Mouse (Mus musculus) adrenal gland, adult 2 months (tissue): Measurements from ENCODE around the gene Pawr. TPM values are rescaled to one million over a fixed set of nuclear protein-coding genes. Genes with fewer than 3 reads are reported as not detected.

Experiments used
- DNase-seq: peaks from one replicate; pipeline ENCODE4 v3.0.0; 2021
- polyA plus RNA-seq: library from polyadenylated mRNA; depleted of rRNA; stranded (reverse); fragments of >200 nt; gene quantifications from 2 replicates; pipeline ENCODE4 v1.2.3, GENCODE M21; 2012
- total RNA-seq, 2 experiments: library from RNA; stranded (reverse); gene quantifications; 2 replicates each; pipeline ENCODE4 v1.2.3; 2021

Gene Pawr
- total and polyA plus RNA-seq, 3 experiments: 10.0 to 11.9 (median 11.5) TPM

DNA sequence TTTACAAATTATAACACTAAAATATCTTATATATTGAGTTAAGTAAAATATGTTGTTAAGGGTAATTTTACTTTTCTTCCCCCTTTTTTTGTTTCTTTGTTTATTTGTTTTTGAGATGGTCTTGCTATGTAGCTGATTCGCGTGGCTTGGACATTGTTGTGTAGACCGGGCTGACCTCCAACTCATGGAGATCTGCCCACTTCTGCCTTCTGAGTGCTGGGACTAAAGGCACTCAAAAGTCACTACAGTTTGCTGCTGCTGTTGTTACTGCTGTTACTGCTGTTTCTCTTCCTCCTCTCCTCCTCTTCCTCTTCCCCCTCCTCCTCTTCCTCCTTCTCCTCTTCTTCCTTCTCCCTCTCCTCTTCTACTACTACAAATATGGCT is 23.5 kb downstream of the Pawr start:
- no peak for DNase-seq

DNA sequence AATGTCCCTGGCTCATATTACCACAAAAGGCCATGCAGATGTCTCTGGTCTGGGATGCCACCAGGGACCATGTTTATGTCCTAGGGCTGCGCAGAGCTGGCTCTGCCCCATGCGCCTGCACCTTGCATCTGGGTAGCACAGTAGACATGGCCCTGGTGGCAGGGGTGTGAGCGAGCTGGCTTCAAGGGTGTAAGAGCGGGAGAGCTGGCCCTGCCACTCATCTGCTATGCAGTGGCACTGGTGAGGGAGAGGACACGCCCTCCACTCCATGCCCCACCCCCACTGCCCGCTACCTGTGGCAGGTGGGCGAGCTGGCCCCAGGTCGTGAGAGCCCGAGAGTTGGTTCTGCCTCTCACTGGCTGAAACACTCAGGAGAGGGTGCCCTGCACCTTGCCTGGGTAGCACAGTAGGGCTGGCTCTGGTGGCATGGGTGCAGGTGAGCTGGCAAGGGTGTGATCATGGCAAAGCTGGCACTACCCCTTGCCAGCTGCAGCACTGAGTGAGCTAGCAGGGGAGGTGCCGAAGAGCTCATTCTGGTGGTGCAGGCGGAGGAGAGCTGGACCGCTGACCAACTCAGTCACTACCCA is 24.8 kb downstream of the Pawr start:
- no peak for DNase-seq

DNA sequence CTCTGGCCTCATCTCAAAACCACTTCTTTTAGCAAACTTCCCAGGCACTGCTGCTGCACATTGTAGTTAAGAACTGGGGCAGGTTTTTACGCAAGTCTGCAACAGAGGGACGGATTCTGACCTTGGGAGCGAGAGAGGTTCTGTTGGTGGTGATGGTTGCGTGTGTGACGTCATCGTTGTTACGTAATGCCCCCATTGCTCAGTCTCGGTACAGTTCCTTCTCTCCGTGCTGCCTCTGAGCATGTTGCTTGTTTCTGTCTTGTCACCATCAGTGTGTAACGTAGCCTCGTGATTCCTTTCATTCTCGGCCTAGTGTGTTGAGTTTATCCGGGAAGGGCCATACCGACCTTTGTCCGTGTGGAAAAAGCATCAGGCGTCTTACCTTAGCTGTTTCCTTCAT is 28.1 kb downstream of the Pawr start:
- peak; percentile 40 for DNase-seq

DNA sequence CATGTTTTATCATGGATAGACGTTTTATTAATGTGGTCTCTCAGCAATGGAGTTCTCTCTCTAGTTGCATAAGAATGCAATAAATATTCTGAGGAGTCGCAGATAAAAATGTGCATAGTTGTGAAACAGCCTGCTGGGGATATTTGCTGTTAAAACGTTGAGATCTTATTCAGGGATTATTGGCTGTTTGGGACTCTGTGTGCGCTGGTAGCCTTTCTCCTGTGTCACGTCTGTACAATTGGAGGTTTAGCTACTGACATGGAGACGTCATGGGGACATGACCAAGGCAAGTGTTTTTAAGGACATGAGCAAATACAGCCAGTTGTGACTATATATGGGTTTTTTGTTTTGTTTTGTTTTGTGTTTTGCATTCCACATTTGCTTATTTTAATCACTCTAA is 28.9 kb downstream of the Pawr start:
- peak; percentile 6 for DNase-seq

DNA sequence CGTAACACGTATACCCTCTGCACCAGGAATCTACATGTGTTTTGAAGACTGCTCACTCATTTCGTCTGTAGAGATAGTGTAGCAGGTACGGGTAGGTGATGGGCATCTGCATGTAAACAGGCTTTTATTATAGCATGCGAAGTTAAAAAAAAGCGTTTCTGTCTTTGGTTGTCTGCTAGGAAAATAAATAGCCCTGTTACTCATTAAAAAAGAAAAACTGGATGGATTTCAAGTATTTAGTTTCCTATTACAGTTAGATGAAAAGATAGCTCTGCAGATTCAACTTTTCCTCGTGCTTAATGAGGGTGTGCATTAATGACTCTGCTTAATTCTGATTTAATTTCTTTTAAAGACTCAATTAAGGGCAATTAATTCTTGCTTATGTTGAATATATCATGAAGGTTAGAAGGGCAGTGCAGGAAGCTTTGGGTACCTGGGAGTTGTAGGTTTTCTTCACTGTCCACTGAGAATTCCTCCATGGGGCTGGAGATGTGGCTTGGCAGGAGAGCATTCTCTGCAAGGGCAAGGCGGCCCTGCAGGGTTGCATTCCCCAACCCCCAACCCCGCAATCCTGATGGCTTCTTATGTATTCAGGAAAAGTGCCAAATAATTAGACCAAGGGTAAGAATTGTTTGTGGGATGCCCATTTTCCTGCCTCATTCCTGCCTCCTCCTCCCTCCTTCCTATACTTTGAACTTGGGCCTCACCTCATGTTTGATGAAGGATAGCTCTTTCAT is 29.7 kb downstream of the Pawr start:
- no peak for DNase-seq

DNA sequence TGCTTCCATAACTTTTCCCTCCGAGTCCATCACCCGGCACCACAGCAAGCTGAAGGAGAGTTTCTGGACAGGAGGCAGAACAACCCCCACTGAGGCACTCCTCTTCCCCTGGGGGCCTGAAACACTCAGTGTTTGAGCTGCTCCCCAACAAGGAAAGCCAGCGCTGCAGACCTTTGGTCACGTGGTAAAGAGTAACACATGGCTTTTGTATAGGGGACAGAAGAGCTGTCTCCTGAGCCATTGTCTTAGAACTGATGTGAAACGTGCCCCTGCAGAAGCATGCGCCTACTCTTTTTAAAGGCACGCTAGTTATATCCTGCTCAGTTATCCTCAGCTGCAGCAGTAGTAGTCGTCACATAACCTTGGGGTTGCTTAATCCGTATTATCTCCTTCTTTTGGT is 32.0 kb downstream of the Pawr start:
- DNase-seq: no peak

DNA sequence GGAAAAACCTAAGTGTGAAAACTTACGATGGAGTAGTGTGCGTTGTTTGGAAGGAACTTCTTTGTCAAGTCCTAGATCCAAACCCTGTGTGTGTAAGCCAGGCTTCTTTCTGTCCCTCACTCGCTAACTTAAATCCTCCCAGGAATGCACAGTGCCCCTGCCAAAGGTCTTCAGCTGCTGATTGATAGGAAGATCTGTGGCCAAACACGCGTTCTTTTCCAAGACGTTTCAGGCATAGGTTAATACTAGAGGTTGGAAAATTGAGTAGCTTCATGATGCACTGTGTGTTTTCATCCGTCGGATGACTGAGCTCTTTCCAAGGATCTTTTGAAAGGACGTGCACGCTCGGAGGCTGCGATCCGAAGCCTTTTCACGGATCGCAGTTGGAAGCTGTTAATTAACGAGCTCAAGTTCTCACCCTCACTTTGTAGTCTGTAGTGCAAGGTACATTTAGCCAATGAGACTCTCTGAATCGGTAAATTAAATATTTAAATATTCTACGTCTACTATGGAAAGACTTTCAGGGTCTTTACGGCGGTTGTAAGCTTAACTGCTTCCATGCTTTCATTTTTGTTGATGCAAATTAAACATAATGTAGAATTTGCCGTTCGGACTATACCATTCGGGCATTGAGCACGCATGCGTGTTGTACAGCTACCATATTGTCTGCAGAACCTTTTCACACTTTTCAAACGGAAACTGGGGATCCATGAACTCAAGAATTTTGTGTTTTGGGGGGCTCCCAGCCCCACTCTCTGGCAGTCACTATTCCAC is 33.2 kb downstream of the Pawr start:
- DNase-seq: no peak

DNA sequence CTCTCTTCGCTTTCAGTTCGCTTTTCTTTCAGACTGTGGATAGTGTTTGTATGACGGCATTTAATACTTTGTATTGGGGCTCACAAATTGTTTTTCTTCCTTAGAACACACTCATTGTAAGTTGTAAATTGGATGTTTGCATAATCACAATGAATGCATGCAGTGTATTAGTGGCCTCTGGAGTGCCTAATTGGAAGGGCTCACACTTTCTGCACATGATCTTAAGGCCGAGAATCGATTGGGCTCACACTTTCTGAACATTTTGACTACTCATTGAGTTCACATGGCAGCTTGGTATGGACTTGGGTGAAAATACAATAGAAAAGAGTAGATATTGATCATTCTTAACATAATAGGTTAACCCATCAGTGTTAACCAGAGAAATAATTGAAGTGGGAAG is 34.3 kb downstream of the Pawr start:
- DNase-seq: no peak

DNA sequence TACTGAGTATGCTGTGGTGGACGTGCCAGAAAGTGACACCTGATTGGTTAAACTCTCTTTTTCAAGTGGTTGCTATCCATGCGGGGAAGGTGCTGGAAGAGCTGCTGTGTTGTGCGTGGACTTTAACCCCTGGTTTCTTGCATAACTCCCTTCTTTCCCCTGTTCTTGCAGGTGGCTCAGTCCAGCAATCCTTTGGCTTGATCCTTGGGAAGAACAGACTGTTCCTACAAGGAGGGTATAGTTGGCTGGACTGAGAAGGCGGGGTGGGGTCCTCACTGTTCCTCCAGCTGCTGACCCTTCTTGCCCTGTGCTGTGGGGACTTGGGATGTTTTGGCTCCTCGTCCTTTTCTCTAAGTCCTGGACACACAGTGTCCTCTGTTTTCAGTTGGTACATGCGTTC is 36.4 kb downstream of the Pawr start:
- DNase-seq: no peak

DNA sequence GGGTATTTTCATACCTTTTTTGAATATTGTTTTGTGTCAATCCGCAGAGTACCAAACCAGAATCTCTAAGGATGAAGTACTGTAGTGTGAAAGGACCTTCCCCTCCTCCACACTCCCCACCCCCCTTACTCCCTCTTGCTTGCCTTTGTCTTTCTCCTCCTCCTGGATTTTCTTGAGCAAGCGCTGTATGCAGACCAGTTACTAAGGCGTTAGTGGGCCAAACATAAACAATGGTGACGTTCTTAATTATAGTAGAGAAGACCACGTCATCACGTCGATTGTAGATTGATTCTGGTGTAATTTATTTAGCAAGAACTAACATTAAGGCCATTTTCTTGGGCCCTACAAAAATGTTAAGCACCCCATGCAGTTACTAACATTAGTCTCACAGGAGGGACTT is 40.3 kb downstream of the Pawr start:
- no peak for DNase-seq

DNA sequence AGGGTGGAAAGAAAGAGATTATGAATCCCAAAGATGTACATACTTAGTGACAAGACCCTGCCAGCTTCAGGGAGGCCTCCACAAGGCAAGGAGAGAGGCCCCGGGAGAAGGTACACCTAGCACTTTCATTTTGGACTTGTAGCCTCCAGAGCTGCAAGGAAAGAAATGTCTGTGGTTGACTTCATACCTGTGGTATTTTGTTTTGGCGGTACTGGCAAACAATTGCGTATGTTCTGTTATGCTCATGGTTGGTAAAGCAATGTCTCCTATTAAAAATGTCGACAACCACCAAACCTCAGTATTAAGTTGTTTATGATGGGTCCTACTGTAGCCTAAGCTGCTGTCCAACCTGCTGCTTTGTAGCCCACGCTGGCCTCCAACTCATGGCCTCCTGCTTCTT is 40.9 kb downstream of the Pawr start:
- no peak for DNase-seq

DNA sequence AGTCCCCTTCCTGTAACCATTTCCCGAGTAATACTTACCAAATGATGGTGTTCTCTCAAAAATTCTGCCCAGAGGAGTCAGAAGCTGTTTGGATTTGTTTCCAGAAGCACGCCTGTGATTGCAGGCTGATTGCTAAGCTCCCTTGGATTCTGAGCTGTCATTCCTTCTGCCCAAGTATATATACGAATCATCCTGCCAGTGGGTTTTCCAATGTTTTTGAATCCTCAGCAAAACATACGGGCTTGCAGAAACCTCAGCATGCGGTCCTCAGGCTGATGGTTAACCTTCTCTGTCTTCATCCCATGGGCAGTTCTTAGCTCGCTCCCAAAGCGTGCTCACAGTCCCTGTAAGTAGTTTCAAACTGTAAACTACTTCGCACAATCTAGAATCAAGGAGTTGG is 43.9 kb downstream of the Pawr start:
- DNase-seq: no peak

DNA sequence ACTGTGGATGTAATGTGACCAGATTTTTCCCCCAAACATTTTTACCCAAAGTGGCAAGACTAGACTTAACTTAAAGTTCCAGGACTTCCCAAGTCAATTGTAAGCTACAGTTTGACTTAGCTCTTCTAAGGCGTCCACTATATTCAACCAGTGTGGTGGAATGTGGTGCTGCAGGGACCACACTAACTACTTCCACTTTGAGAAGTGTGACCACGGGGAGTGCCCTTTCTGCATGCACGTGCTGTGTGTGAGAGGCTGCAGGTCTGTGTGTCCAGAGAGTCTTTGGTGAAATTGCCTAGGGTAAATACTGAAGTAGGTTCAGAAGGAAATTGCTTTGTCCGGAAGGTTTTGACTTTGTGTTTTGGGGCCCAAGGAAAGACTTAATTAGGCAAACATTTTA is 44.4 kb downstream of the Pawr start:
- no peak for DNase-seq

DNA sequence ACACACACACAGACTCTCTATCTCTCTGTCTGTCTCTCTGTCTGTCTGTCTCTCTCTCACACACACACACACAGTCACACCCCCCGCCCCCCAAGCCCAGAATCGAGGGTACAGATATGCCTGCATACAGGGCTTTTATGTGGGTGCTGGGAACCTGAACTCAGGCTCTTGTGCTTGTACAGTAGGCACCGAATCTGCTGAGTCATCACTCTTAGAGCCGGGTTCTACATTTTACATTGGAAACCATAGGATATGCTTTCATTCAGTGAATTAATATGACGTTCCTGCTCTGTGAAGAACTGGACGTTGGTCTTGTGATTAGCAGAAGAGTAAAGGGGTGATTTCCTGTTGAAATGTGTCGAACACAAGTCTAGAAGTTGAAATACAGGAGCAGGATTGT is 45.4 kb downstream of the Pawr start:
- no peak for DNase-seq

DNA sequence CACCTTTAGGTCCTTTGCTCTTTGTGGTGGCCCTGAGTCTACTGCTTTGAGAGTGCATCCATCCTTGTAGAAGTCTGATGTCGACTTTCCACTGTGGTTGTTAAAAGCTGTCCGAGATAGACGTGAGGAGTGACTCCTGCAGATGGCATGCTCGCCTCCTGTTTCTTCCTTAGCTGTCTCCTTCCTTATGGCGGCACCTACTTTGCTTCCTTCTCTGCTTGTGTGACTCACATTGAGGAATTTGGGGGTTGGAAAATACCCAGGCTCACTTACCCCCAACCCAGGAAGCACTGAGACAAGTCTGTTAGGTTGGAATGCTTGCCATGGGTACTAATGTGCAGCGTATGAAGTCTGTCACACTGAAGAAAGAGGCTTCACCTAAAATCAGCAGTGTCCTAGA is 46.1 kb downstream of the Pawr start:
- no peak for DNase-seq

DNA sequence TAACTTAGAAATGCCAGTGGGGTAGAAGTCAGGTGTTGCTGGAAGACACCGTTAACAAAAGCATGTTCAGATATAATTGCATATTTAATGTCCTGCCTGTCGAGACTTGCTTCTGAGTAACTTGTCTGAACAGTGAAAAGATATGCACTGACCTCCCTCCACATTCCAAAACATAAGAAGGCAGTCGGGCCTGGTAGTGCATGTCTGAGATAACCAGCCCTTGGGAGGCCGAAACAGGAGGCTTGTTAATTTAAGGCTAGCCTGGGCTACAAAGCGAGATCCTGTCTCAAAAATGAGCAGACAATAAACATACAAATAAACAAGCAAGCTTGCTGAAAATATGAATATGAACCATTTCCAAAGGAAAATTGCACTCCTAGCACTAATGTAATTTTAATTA is 46.6 kb downstream of the Pawr start:
- no peak for DNase-seq

DNA sequence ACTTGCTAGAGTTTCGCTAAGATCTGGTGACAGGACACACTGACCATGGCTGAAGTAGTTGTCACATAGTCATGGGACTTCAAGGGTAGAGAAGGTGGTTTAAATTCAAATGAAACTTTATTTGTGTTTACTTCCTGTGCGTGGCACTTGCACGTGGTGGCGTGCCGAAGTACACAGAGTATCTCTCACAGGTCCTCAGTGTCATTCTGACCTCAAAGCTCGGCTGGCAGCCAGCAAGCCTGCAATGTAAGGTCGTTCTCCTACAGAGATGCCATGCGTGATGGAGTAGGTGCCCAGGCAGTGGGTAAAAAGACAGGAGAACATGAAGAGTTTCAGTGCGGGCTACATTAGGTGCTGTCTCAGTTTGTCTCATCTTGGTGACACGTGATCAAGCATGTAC is 48.8 kb downstream of the Pawr start:
- peak; percentile 22 for DNase-seq

DNA sequence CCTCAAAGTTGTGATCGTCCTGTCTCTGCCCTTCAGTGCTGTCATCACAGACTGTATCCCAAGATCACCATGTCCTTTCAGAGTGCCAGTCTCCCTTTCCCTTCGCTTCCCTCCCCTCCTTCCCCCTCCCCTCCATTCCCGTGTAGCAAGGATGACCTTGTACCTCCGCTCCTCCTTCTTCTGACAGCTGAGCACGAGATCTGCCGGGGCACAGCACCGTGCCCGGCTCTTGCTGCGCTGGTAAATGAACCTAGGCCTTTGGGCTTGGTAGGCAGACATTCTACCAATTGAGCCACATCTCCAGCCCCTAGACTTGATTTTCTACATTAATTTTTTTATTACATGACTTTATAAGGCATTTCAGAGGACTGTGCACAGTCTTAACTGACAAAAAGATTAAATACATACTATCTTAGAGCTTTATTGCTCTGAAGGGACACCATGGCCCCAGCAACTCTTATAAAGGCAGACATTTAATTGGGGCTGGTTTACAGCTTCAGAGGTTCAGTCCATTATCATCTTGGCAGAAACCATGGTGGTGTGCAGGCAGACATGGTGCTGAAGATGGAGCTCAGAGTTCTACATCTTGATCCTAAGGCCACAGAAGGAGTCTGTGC is 52.3 kb downstream of the Pawr start:
- DNase-seq: no peak

DNA sequence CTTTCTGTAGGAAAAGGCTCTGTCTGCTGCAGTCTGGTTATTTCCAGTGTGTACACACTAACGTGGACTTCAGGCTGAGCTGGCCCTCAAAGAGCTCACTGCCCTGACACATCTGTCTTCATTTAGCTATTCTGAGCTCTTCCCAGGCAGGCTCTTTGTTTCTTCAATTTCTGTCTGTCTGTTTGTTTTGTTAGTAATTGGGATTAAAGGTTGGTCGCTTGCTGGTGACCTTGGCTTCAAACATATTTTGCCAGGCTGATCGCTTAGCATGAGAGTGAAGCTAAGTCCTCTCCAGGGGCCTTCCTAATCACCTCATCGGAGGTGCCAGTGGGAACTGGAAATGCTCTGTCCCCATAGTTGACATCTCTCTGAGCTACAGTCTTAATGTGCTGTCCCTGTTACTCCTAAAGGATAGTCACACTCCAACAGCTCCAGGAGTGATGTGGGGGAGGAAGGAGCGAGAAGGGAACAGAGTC is 53.6 kb downstream of the Pawr start:
- no peak for DNase-seq

DNA sequence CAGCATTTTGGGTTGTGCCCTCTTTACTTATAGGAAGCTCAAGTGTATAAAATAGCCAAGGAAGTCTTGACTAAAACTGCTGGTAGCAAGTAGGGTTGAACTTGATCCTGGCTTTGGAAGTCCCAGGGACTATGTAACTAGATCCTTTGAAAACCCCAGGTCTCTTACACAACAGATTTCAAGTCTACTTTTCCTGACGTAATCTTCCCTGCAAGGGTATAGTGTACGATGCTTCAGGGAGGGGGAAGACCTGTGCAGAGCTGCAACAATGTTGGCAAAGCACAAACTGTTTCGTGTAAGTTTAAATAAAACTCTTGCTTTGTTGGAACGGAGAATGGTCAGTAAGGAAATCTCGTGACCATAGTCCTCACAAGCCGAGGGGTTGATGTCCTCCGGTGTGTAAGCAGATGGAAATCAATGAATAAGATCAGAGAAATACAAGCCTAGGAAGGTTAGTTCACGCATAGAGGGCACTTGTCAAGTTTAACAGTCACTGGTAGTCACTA is 56.5 kb downstream of the Pawr start:
- DNase-seq: no peak

DNA sequence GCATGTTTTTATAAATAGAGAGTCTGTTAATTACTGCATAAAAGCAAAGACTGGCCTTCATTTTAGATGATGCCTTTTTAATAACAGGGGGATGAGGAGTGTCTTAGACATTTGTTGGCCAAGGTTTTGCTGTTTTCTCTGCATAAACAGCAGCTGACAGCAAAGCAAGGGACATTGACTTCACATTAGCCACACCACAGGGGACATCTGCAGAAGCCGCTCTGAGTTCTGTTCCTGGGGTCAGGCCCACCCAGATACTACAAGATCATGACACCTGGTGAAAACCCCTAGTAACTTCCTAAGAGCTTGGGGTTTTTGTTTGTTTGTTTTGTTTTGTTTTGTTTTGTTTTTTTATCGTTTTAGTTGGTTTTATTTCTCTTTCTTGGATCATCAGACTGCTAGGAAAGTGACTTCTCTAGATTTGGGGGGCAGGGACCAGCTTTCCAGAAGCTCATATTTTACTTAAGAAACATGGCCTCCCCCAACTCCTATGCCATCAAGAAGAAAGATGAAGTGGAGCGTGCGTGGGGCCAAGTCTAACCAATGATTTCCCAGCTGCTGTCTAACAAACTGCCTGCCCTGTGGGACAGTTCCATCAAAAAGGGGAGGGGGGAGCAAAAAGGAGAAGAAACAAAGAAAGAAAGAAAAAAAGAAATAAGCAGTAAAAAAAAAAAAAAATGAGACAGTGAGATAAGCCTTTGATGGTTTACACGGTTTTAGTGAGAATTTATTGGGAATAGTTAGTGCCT is 57.4 kb downstream of the Pawr start:
- DNase-seq: no peak

DNA sequence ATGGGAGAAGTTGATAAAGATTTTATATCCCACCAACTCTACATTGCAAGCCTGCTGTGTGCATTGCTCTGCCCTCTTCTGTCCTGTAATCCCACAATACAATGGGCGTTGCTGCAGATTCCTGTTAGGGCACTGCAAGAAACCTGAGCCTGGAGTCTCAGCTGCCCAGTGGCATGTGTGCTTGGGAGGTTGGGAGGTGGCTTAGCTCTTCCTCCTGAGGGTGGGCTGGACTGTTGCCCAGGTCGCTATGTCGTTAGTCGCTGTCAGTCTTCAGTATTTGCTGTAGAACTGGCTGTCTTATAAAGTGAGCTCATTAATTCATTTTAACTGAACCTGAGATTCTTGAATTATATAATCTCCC is 58.0 kb downstream of the Pawr start:
- no peak for DNase-seq
